Mouse (Mus musculus) intestine, postnatal 0 days (tissue): ENCODE results near the gene Il18. TPM values are rescaled to one million over a fixed set of nuclear protein-coding genes. Genes with fewer than 3 reads are reported as not detected.
A peak's percentile ranks its signal among the peaks of the same experiment; 100 is the strongest.

Source experiments
- ATAC-seq: fragments of 200-750 bp; cut with Nextera tagmentation; 2 replicates; pipeline ENCODE4 v1.8.0; 2017; ENCODE audit warnings: mild to moderate bottlenecking, moderate TSS enrichment, moderate library complexity
- H3K27ac ChIP-seq: fragments of 300-500 bp; sonication (generic); 2 replicates; pipeline ENCODE4 v1.5.1; 2014; ENCODE audit warnings: mild to moderate bottlenecking, low read depth, low read length, moderate library complexity
- H3K27me3 ChIP-seq: fragments of 300-500 bp; sonication (generic); replicated peaks from 2 replicates; pipeline ENCODE4 v1.6.1; 2014; ENCODE audit warnings: low read length, mixed read lengths; ENCODE audit not compliant: control insufficient read depth, insufficient read depth
- H3K36me3 ChIP-seq: fragments of 300-500 bp; sonication (generic); 2 replicates; pipeline ENCODE4 v1.6.1; 2014; ENCODE audit warnings: mild to moderate bottlenecking, moderate library complexity; ENCODE audit not compliant: control insufficient read depth, insufficient read depth
- H3K4me1 ChIP-seq: fragments of 300-500 bp; sonication (generic); replicated peaks from 2 replicates; pipeline ENCODE4 v1.6.1; 2014; ENCODE audit warnings: antibody characterized with exemption, low read length, mixed read lengths; ENCODE audit not compliant: control insufficient read depth, insufficient read depth
- H3K4me2 ChIP-seq: fragments of 300-500 bp; sonication (generic); replicated peaks from 2 replicates; pipeline ENCODE4 v1.6.1; 2014; ENCODE audit warnings: low read depth, mild to moderate bottlenecking, moderate library complexity
- H3K4me3 ChIP-seq: fragments of 300-500 bp; sonication (generic); 2 replicates; pipeline ENCODE4 v1.5.1; 2014; ENCODE audit warnings: low read depth, low read length
- H3K9ac ChIP-seq: fragments of 300-500 bp; sonication (generic); 2 replicates; pipeline ENCODE4 v1.6.1; 2014; ENCODE audit warnings: mild to moderate bottlenecking, low read depth, low read length
- H3K9me3 ChIP-seq: fragments of 300-500 bp; sonication (generic); 2 replicates; pipeline ENCODE4 v1.6.1; 2016; ENCODE audit warnings: mixed run types; ENCODE audit not compliant: control insufficient read depth
- CTCF ChIP-seq: sonication (generic); IDR thresholded peaks from 2 replicates; pipeline ENCODE4 v1.5.1; 2016; ENCODE audit warnings: low read depth, mild to moderate bottlenecking, control low read depth, antibody characterized with exemption, moderate library complexity
- WGBS: fragments of 180-500 bp; shearing (Covaris S2); extraction: QIAGEN DNeasy Blood & Tissue Kit; methylation state at CpG from one replicate; pipeline ENCODE4 v1.1.7; 2014; 5-methylcytosine and 5-hydroxymethylcytosine counted together
- polyA plus RNA-seq: library from polyadenylated mRNA; unstranded; fragments of >200 nt; fragmentation: Nextera tagmentation; extraction: Ambion mirVana; gene quantifications from 2 replicates; pipeline ENCODE4 v1.2.1, GENCODE M21; 2015

The Il18 gene
- polyA plus RNA-seq, 1 experiment from 2014 or later, result 57.3 TPM

GRCm38 (mm10) chr9:50593544-50593943 lies 38.9 kb downstream of the Il18 start:
- WGBS, result 82% methylated on average over 3 of the region's 3 CpGs
- H3K9me3 ChIP-seq, result no peaks in the 10 kb centered on the region
- no peak overlapping the region for H3K9ac ChIP-seq
- H3K27ac ChIP-seq, result no peak overlapping the region
- H3K4me2 ChIP-seq, result no peak overlapping the region
- H3K27me3 ChIP-seq, result no peaks in the 10 kb centered on the region
- peaks cover 34% of the 10 kb centered on the region for H3K36me3 ChIP-seq
- no peak for ATAC-seq
- peak; percentile 83 for TF ChIP-seq CTCF
- H3K4me1 ChIP-seq, result no peaks in the 10 kb centered on the region
- no peak overlapping the region for H3K4me3 ChIP-seq

- no peak for TF ChIP-seq CTCF
- ATAC-seq, result peak; percentile 82
- Histone ChIP-seq H3K36me3 (peaks cover 48% of the 10 kb centered on the region), H3K9me3 (no peaks in the 10 kb centered on the region), H3K4me3 (no peak overlapping the region), H3K27ac (peak overlapping the region; percentile 29), H3K4me1 (no peaks in the 10 kb centered on the region), H3K4me2 (0 out of 2 replicates have a peak overlapping the region, but pooled peaks have one; percentile 25), H3K27me3 (no peaks in the 10 kb centered on the region), H3K9ac (no peak overlapping the region)
- WGBS, result 35% methylated on average over 12 of the region's 12 CpGs
Measured at GRCm38 (mm10) chr9:50594794-50595417, 40.3 kb downstream of the Il18 start.

- no peaks in the 10 kb centered on the region for H3K27me3 ChIP-seq
- H3K4me3 ChIP-seq, result no peak overlapping the region
- ATAC-seq, result no peak
- WGBS, result 90% methylated on average over 8 of the region's 8 CpGs
- H3K9me3 ChIP-seq, result no peaks in the 10 kb centered on the region
- no peak overlapping the region for H3K27ac ChIP-seq
- TF ChIP-seq CTCF, result no peak
- peaks cover 59% of the 10 kb centered on the region for H3K36me3 ChIP-seq
- no peak overlapping the region for H3K9ac ChIP-seq
- no peak overlapping the region for H3K4me2 ChIP-seq
- H3K4me1 ChIP-seq, result 0 out of 2 replicates have a peak, but pooled peaks cover 5% of the 10 kb centered on the region
Measured at GRCm38 (mm10) chr9:50596973-50597372, 42.3 kb downstream of the Il18 start.

- Histone ChIP-seq H3K9me3 (no peaks in the 10 kb centered on the region), H3K4me2 (peak overlapping the region; percentile 84), H3K4me3 (0 out of 2 replicates have a peak overlapping the region, but pooled peaks have one; percentile 71), H3K27ac (no peak overlapping the region), H3K9ac (0 out of 2 replicates have a peak overlapping the region, but pooled peaks have one; percentile 7), H3K4me1 (0 out of 2 replicates have a peak, but pooled peaks cover 8% of the 10 kb centered on the region), H3K27me3 (no peaks in the 10 kb centered on the region), H3K36me3 (peaks cover 48% of the 10 kb centered on the region)
- 60% methylated on average over 6 of the region's 6 CpGs for WGBS
- ATAC-seq, result no peak
- no peak for TF ChIP-seq CTCF
Measured at GRCm38 (mm10) chr9:50601536-50601935, 46.9 kb downstream of the Il18 start.

- WGBS, result 41% methylated on average over 7 of the region's 7 CpGs
- no peaks in the 10 kb centered on the region for H3K27me3 ChIP-seq
- no peaks in the 10 kb centered on the region for H3K9me3 ChIP-seq
- no peak for TF ChIP-seq CTCF
- peak overlapping the region; percentile 71 for H3K4me3 ChIP-seq
- H3K4me2 ChIP-seq, result peak overlapping the region; percentile 84
- H3K9ac ChIP-seq, result peak overlapping the region; percentile 75; the same call in 1 of the 2 replicates
- H3K4me1 ChIP-seq, result 0 out of 2 replicates have a peak, but pooled peaks cover 8% of the 10 kb centered on the region
- no peak overlapping the region for H3K27ac ChIP-seq
- H3K36me3 ChIP-seq, result peaks cover 47% of the 10 kb centered on the region
- no peak for ATAC-seq
Measured at GRCm38 (mm10) chr9:50602055-50602845, 47.6 kb downstream of the Il18 start.
